Mouse (Mus musculus) CD4-positive, CD25-positive, alpha-beta regulatory T cell, adult 4 months (primary cell): ENCODE measurements at regions not wholly inside any gene's neighbourhood (a gene's known extent, or its start where the extent isn't known, plus 50 kb on each side); places are given as distances from the start of the nearest gene placed in this dataset.
"Not testable (repeated sequence)": the region's sequence is repeated elsewhere in the genome, so short reads cannot be mapped to it uniquely, and the experiment has no call there.

ENCODE experiments used
- ATAC-seq: one replicate; pipeline ENCODE4 v1.8.0; 2017

GRCm38 (mm10) chr1:193513929-193514710, 144.0 kb upstream of the Camk1g start:
- no peak for ATAC-seq

DNA sequence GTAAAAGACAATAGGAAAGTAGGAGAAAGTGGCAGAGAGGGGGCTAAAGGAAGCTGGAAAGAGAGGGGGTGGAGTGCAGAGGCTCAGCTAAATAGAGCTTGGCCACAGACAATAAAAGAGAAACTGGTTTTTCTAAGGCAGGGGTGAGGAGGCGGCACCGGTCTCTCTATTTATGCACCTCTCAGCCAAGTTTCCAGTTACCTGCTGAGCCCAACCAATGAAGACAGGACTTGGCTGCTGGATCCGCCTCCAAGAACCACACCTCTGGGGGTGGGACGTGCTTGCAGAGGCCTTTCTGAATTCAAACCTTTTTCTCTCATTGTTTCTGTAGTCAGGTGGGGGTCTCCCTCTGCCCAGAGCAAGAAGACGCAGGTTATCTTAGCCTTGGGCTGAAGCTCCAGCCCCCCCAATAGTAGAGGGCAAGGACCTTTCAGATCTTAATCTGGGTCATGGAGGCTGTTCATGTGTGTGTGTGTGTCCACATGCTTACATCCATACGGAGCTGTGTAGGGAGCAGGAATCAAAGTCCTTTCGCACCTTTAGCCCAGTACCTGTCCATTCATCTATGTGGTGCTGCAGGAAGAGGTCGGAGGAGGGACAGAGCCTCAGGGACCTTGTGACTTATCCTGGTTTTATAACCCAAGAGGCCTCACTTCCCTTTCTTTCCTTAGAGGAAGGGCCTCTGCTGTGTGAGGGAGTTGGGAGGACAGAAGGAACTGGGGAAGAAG, 140.1 kb upstream of the Camk1g start:
- ATAC-seq = no peak

DNA sequence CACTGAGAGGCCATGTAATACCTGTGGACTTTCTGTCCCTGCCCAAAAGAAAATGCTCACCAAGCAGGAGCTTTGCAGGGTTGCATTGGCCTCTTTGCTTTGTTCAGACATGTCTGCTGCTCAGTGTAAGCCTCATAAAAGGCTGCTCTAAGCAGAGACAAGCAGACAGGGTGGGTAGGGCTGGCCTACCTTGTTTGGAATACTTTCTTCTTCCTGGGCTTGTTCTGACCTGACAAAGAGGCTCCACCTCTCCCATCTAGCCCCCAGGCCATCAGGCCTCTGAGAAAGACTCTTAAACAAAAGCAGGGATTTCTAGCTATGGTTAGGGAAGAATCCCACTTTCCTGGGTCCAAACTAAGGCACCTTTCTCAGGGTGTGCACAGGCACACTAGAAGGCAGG, 138.2 kb upstream of the Camk1g start:
- no peak for ATAC-seq

- no peak for ATAC-seq
Measured at GRCm38 (mm10) chr1:193506991-193507390, 136.9 kb upstream of the Camk1g start.

DNA sequence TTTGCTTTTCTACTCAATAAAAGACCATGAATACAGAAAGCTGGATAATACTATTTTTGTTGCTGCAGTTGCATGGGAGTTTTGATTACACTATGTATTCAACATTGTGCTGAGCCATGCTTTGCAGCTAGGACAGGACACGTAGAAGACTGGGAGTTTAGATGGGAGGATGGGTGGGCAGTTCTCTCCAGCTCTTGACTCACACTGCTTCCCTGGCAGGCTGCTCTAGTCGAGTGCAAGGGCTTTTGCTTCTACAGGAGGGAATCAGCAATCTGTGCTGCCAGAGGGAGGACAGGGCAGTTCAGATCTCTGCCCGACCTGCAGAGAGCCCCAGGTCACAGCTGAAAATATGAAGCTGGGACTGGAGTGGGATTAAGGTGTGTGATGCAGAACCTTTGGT, 135.3 kb upstream of the Camk1g start:
- no peak for ATAC-seq

DNA sequence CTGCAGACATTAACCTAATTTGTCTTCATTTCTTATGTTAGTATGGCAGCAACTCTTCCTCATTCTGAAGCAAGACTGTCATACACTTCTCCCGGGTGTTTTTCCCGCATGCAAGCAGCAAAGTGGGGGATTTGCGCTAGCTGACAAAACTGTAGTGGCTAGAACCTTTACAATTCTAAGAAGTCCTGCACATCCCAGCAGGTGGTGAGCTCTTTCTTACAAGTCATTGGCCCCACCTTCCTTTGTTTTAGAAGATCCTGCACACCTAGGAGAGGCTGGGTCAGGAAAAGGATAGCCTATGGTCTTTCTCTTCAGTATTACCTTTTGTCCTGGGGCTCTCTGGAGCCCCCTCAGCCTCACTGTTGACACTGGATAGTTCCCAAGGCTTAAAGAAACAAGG, 134.5 kb upstream of the Camk1g start:
- ATAC-seq = no peak

DNA sequence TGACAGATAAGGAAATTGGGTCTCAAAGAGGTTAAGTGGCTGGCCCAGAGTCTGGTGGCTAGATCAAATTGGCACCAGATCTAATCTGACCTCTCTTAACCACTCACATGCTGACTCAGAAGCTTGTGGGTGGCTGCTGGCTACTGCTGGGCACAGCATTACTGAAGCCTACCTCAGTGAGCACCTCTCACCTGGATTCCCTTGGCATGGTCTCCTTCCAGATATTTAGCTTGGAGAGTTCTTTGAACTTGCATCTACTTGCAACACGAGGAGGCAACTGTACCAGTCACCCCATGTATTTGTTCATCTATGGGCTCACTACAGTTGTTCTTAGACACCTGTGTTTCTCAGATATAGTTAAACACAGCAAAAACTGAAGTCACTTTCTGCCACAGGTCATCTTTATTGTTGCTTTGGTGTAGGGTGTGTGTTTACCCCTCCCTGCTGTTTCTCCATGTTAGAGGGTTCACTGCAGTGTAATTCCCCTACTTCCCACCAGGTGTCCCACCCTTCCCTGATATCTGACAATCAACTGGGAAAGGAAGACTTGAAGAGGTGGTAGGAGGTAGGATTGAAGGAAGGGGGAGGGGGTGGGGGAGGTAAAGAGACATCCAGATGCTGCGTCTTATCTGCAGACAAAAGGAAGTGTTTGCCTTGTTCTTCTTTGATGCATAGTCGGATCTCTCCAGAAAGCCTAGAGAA, 133.7 kb upstream of the Camk1g start:
- ATAC-seq = no peak

- no peak for ATAC-seq
Measured at GRCm38 (mm10) chr1:193496265-193497183, 126.4 kb upstream of the Camk1g start.

DNA sequence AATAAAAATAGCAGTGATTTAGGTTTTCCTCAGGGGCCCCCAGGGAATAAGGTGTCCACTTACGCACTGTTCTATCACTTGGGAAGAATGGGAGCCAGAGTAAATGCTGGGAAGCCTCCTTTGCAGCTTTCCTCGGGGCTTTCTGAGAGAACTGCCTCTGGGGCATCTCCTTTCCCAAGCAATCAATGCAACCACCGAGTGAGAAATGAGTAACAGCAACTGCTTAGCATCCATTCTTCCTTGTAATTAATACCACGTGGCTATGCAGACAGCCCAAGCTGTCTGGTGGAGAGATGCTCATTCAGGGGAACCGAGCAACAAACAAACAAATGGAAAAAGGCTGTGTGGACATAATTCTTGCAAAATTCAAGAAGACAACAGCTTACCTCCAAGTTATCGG, 117.9 kb upstream of the Camk1g start:
- ATAC-seq = no peak

- not testable (repeated sequence) for ATAC-seq
Measured at GRCm38 (mm10) chr1:193486668-193487067, 116.6 kb upstream of the Camk1g start.

- ATAC-seq = no peak
Measured at GRCm38 (mm10) chr1:193484977-193485376, 114.9 kb upstream of the Camk1g start.

DNA sequence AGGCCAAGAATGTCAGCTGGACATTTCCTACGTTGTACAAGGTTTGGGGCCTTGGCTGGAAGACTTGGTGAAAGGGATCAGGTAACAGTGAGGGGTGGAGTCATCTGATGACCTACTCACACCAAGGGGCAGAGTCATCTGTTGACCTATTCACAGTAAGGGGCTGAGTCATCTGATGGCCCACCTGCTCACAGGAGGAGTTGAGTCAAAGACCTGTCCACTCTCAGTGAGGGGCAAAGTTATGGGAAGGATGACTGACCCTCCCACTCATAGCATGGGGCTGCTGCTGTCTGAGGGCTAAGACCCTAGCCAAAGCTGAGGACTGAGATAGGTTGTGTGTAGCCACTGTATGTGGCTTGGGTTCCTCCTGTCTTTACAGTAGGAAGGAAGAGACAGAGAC, 107.2 kb upstream of the Camk1g start:
- ATAC-seq = no peak

DNA sequence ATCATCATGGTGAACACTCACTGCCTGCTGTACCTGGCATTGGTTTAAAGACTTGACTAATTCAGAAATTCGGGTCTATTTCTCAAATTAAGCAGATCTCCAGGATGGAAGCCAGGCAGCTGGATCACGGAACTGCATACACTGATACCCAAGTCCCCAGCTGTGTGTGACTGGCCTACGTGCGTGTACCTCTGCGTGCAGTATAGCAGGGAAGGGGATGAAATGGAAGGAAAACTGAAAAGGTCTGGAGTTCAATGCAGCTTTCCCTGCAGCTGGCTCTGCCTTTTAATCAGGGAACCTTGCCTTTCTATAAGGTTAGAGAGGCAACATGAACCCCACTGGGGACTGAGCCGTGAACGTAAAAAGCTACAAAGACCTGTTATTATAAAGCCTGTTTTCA, 106.7 kb upstream of the Camk1g start:
- no peak for ATAC-seq

- no peak for ATAC-seq
Measured at GRCm38 (mm10) chr1:193466306-193466705, 96.2 kb upstream of the Camk1g start.

GRCm38 (mm10) chr1:193459735-193460134, 89.6 kb upstream of the Camk1g start:
- no peak for ATAC-seq

DNA sequence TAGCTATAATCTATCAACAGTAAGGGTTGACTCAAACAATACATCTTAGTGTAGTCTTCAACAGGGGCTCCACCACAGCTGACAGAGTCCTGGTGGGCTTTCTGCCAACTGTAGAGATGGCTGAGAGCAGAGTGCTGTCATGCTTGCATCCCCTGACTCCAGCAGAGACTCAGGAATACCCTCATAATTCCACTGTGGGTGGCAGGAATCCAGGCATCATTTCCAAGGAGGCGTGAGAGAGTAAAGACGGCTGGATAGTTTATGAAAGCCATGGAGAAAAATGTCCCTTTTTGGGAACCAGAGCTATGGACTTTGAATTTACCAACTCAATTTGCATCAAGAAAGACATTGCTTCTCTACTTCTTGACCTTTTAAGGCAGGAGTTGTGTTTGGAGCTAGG, 87.8 kb upstream of the Camk1g start:
- no peak for ATAC-seq

DNA sequence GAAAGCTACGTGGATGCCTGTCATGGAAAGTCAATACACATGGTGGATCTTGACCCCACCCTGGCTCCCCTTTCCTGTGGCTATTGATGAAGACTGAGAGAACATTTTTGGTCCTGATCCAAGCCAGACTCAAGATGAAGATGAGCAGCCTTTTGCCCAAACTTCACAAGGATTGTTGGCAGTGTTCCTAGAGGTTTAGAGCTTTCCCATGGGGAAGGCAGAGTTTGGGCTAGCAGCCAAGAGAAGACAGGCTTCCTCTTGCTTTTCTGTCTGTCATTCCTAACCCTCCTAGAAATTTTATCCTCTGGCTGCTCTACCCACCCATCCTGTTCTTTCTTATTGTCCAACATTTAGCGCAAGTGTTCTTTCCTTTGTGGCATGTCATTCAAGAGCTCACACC, 83.6 kb upstream of the Camk1g start:
- ATAC-seq = no peak

GRCm38 (mm10) chr1:193451471-193452135, 81.5 kb upstream of the Camk1g start:
- ATAC-seq = no peak

- no peak for ATAC-seq
Measured at GRCm38 (mm10) chr1:193450814-193451213, 80.7 kb upstream of the Camk1g start.

- ATAC-seq = no peak
Measured at GRCm38 (mm10) chr1:193450201-193450600, 80.1 kb upstream of the Camk1g start.

GRCm38 (mm10) chr1:193449394-193450103, 79.5 kb upstream of the Camk1g start:
- no peak for ATAC-seq
